Mouse (Mus musculus) MEL (cell line): ENCODE data around the gene Atxn2. TPM values are rescaled to one million over a fixed set of nuclear protein-coding genes. Genes with fewer than 3 reads are reported as not detected.

ENCODE experiments used
- DNase-seq: peaks from one replicate; pipeline ENCODE4 v3.0.0; 2011; ENCODE audit warnings: low read depth, low spot score
- H3K27ac ChIP-seq: 2 replicates; pipeline ENCODE4 v1.5.1; 2012; ENCODE audit warnings: low read depth, mild to moderate bottlenecking, control low read depth, low read length, moderate library complexity; ENCODE audit not compliant: control insufficient read depth
- H3K27me3 ChIP-seq, 2 experiments: fragments of 150-350 bp in 1 of 2; sonication (generic) in 1 of 2; 2 replicates each; pipeline ENCODE4 v1.6.1; 2012; ENCODE audit warnings: low read length in 2 of 2, mild to moderate bottlenecking in 2 of 2, improper control_type of control experiment in 1 of 2, moderate library complexity in 1 of 2; ENCODE audit not compliant: insufficient read depth in 2 of 2, control insufficient read depth in 1 of 2
- H3K36me3 ChIP-seq, 2 experiments: 2 replicates each; pipeline ENCODE4 v1.6.1; 2012 to 2014; ENCODE audit warnings: low read length in 2 of 2, improper control_type of control experiment in 1 of 2, inconsistent platforms in 1 of 2, mild to moderate bottlenecking in 1 of 2; ENCODE audit not compliant: insufficient read depth in 2 of 2, control insufficient read depth in 1 of 2
- H3K4me1 ChIP-seq, 2 experiments: fragments of 150-350 bp in 1 of 2; sonication (generic) in 1 of 2; 2 replicates each; pipeline ENCODE4 v1.6.1; 2012; ENCODE audit warnings: low read length in 2 of 2, improper control_type of control experiment in 1 of 2, mild to moderate bottlenecking in 1 of 2; ENCODE audit not compliant: insufficient read depth in 2 of 2, control insufficient read depth in 1 of 2
- H3K4me3 ChIP-seq, 2 experiments: fragments of 150-350 bp in 1 of 2; sonication (generic) in 1 of 2; 2 replicates each; pipeline ENCODE4 v1.5.1; 2012; ENCODE audit warnings: low read depth in 2 of 2, low read length in 2 of 2, mild to moderate bottlenecking in 2 of 2, moderate library complexity in 2 of 2, control low read depth in 1 of 2, improper control_type of control experiment in 1 of 2; ENCODE audit not compliant: control insufficient read depth in 1 of 2, insufficient read depth in 1 of 2
- H3K79me2 ChIP-seq: 2 replicates; pipeline ENCODE4 v1.6.1; 2012; ENCODE audit warnings: mild to moderate bottlenecking, low read length, moderate library complexity; ENCODE audit not compliant: control insufficient read depth, poor library complexity, insufficient read depth
- H3K9ac ChIP-seq: 2 replicates; pipeline ENCODE4 v1.6.1; 2012; ENCODE audit warnings: low read depth, mild to moderate bottlenecking, control low read depth, low read length, moderate library complexity; ENCODE audit not compliant: control insufficient read depth, poor library complexity, severe bottlenecking
- H3K9me3 ChIP-seq: fragments of 150-350 bp; sonication (generic); replicated peaks from 2 replicates; pipeline ENCODE4 v1.6.1; 2012; ENCODE audit warnings: mild to moderate bottlenecking, low read length, improper control_type of control experiment, moderate library complexity; ENCODE audit not compliant: insufficient read depth
- BHLHE40 ChIP-seq: IDR thresholded peaks from 2 replicates; pipeline ENCODE4 v1.6.1; 2012; ENCODE audit warnings: low read depth, mild to moderate bottlenecking, inconsistent platforms, low read length, improper control_type of control experiment, borderline replicate concordance
- ELF1 ChIP-seq: IDR thresholded peaks from 2 replicates; pipeline ENCODE4 v1.6.1; 2014; ENCODE audit warnings: low read depth, mild to moderate bottlenecking, inconsistent platforms, low read length, improper control_type of control experiment, moderate library complexity
- EP300 ChIP-seq, 2 experiments: IDR thresholded peaks; 2 replicates each; pipeline ENCODE4 v1.6.1; 2011; ENCODE audit warnings: improper control_type of control experiment in 2 of 2, low read length in 2 of 2, low read depth in 1 of 2, mild to moderate bottlenecking in 1 of 2
- GATA1 ChIP-seq: IDR thresholded peaks from 2 replicates; pipeline ENCODE4 v1.6.1; 2011; ENCODE audit warnings: low read depth, low read length, improper control_type of control experiment
- JUND ChIP-seq: IDR thresholded peaks from 2 replicates; pipeline ENCODE4 v1.6.1; 2011; ENCODE audit warnings: low read depth, mild to moderate bottlenecking, improper control_type of control experiment, low read length
- MAX ChIP-seq: IDR thresholded peaks from 2 replicates; pipeline ENCODE4 v1.6.1; 2011; ENCODE audit warnings: low read length, improper control_type of control experiment
- MAZ ChIP-seq: IDR thresholded peaks from 2 replicates; pipeline ENCODE4 v1.6.1; 2012; ENCODE audit warnings: low read depth, mild to moderate bottlenecking, inconsistent platforms, low read length, improper control_type of control experiment
- MXI1 ChIP-seq: IDR thresholded peaks from 2 replicates; pipeline ENCODE4 v1.6.1; 2011; ENCODE audit warnings: mild to moderate bottlenecking, low read depth, low read length, improper control_type of control experiment
- MYB ChIP-seq: IDR thresholded peaks from 2 replicates; pipeline ENCODE4 v1.6.1; 2011; ENCODE audit warnings: mild to moderate bottlenecking, low read depth, low read length, improper control_type of control experiment
- MYC ChIP-seq: IDR thresholded peaks from 2 replicates; pipeline ENCODE4 v1.6.1; 2011; ENCODE audit warnings: low read depth, mild to moderate bottlenecking, low read length, improper control_type of control experiment, moderate library complexity
- NRF1 ChIP-seq: IDR thresholded peaks from 2 replicates; pipeline ENCODE4 v1.6.1; 2014; ENCODE audit warnings: low read depth, mild to moderate bottlenecking, inconsistent platforms, low read length, improper control_type of control experiment, moderate library complexity; ENCODE audit not compliant: poor library complexity, insufficient read depth, severe bottlenecking
- POLR2A ChIP-seq, 2 experiments: IDR thresholded peaks; 2 replicates each; pipeline ENCODE4 v1.6.1; 2011 to 2012; ENCODE audit warnings: low read length in 2 of 2, mild to moderate bottlenecking in 2 of 2, control low read depth in 1 of 2, improper control_type of control experiment in 1 of 2, low read depth in 1 of 2, moderate library complexity in 1 of 2; ENCODE audit not compliant: control insufficient read depth in 1 of 2, insufficient read depth in 1 of 2, poor library complexity in 1 of 2
- POLR2AphosphoS2 ChIP-seq: IDR thresholded peaks from 2 replicates; pipeline ENCODE4 v1.6.1; 2011; ENCODE audit warnings: low read length, improper control_type of control experiment
- RAD21 ChIP-seq: IDR thresholded peaks from 2 replicates; pipeline ENCODE4 v1.6.1; 2011; ENCODE audit warnings: mild to moderate bottlenecking, low read depth, low read length, improper control_type of control experiment
- SIN3A ChIP-seq: IDR thresholded peaks from 2 replicates; pipeline ENCODE4 v1.6.1; 2012; ENCODE audit warnings: low read length, improper control_type of control experiment, inconsistent platforms
- SMC3 ChIP-seq: IDR thresholded peaks from 2 replicates; pipeline ENCODE4 v1.6.1; 2011; ENCODE audit warnings: low read depth, low read length, improper control_type of control experiment
- TAL1 ChIP-seq: IDR thresholded peaks from 2 replicates; pipeline ENCODE4 v1.6.1; 2012; ENCODE audit warnings: mild to moderate bottlenecking, inconsistent platforms, low read length, moderate library complexity, mixed read lengths
- TBP ChIP-seq: IDR thresholded peaks from 2 replicates; pipeline ENCODE4 v1.8.0; 2011; ENCODE audit warnings: low read depth, low read length, improper control_type of control experiment
- TCF12 ChIP-seq: IDR thresholded peaks from 2 replicates; pipeline ENCODE4 v1.6.1; 2014; ENCODE audit warnings: low read depth, mild to moderate bottlenecking, inconsistent platforms, low read length, improper control_type of control experiment, moderate library complexity
- UBTF ChIP-seq: IDR thresholded peaks from 2 replicates; pipeline ENCODE4 v1.6.1; 2012; ENCODE audit warnings: low read depth, mild to moderate bottlenecking, inconsistent platforms, low read length, improper control_type of control experiment, moderate library complexity, borderline replicate concordance; ENCODE audit not compliant: insufficient read depth
- USF1 ChIP-seq: IDR thresholded peaks from 2 replicates; pipeline ENCODE4 v1.6.1; 2014; ENCODE audit warnings: low read depth, mild to moderate bottlenecking, inconsistent platforms, low read length, improper control_type of control experiment, moderate library complexity
- USF2 ChIP-seq, 2 experiments: IDR thresholded peaks; 2 replicates each; pipeline ENCODE4 v1.6.1; 2011 to 2012; ENCODE audit warnings: improper control_type of control experiment in 2 of 2, low read length in 2 of 2, borderline replicate concordance in 1 of 2, inconsistent platforms in 1 of 2, low read depth in 1 of 2, mild to moderate bottlenecking in 1 of 2; ENCODE audit not compliant: insufficient read depth in 1 of 2
- polyA plus RNA-seq, 2 experiments: library from polyadenylated mRNA; stranded (reverse) in 1 of 2; unstranded in 1 of 2; fragments of >175 nt in 1 of 2; fragments of >200 nt in 1 of 2; gene quantifications; 2 replicates each; pipeline versions ENCODE4 v1.2.1 to v1.2.4; 2012; ENCODE audit warnings: low replicate concordance in 2 of 2, low read depth in 1 of 2; ENCODE audit not compliant: insufficient read length in 2 of 2, insufficient read depth in 1 of 2, missing spikeins in 1 of 2
- total RNA-seq: library from RNA; depleted of rRNA; stranded (reverse); fragments of 300-350 nt; gene quantifications from 2 replicates; pipeline ENCODE4 v1.2.3, GENCODE M21; 2012

Gene Atxn2
- total and polyA plus RNA-seq, 3 experiments, result 16.3 to 476 (median 85.4) TPM

DNA sequence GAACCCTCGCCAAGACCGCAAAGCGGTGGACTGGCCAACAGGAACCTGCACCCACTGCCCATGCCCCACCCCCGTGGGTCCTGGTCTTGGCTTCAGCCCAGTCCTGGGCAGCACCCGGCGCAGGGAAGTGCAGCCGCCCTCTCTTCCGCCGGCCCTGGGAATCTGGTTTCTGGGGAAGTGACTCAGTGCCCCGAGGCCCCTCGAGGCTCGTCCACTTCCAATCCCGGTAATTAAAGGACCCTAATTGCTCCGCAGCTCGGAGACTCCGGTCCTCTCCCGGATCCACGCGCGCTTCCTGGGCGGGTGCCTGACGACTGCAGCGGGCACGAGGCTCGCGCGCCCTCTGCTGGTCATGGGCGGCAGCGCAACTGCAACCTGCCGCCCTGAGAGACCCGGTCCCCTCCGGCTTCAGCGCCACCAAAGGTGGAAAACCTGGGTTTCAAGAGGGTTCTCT is 131.6 kb downstream of the Atxn2 start (continued):
- no peak for TF ChIP-seq TCF12
- peak; percentile 69 for TF ChIP-seq SMC3

DNA sequence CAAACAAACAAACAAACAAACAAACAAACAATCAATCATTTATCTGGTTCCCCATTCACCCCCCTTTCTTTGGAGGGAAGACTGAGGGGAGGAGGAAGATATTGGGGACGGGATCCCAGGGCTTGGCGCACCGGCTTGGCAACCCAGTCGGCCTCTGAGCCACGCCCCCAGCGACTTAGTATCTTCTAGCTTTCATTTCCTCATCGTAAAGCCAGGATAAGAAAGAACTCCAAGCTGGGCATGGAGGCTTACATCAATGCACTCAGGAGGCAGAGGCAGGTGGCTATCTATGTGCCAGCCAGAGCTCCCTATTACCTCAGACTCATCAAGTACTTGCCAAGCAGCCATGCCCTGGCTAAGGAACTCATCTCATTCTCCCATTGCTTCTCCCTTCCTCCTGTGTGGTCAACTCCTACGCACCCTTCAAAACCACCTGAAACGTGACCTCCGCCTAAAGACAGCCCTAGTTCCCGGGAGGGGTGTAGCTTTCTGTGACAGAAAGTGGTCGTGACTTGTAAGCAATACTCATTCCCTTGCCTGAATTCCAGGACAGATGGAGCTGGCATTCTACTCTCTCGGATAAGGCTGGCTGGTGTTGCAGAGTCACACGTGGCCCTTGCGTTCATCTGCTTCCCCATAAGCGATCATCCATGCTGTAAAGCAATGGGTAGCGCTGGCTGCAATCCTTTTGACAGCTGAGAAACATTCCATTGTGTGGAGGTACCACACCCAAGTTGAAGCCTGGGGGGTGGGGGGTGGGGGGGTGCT is 132.2 kb downstream of the Atxn2 start:
- TF ChIP-seq SIN3A (peak; percentile 42; the same call in 1 of the 2 replicates), TAL1 (0 out of 2 replicates have a peak, but pooled peaks have one; percentile 12), EP300 (IDR thresholded peaks at IDR 0.05; ENCODE audit: low read depth in 1 of 2, low read length in 2 of 2) (0 out of 4 replicates have a peak, but pooled peaks of 1 of the 2 experiments have one; percentile 19), JUND (no peak), MXI1 (peak; percentile 71; the same call in 1 of the 2 replicates), BHLHE40 (peak; percentile 79), MYC (0 out of 2 replicates have a peak, but pooled peaks have one; percentile 53), MAX (peak; percentile 70; the same call in 1 of the 2 replicates), USF1 (peak; percentile 8; the same call in 1 of the 2 replicates), SMC3 (no peak)
- H3K4me3 ChIP-seq, result peak overlapping the region; percentile 63 to 83
- H3K79me2 ChIP-seq, result no peaks in the 10 kb centered on the region; the same call in 1 of the 2 replicates
- H3K36me3 ChIP-seq, result peaks cover 0 to 3% of the 10 kb centered on the region in 2 experiments; a peak in 1 of 4 replicates
- no peaks in the 10 kb centered on the region for H3K9me3 ChIP-seq
- H3K9ac ChIP-seq, result peak overlapping the region; percentile 61
- no peaks in the 10 kb centered on the region for H3K27me3 ChIP-seq
- DNase-seq, result peak; percentile 87
- H3K27ac ChIP-seq, result no peak overlapping the region
- H3K4me1 ChIP-seq, result peaks cover 0 to 19% of the 10 kb centered on the region in 2 experiments; a peak in 2 of 4 replicates

DNA sequence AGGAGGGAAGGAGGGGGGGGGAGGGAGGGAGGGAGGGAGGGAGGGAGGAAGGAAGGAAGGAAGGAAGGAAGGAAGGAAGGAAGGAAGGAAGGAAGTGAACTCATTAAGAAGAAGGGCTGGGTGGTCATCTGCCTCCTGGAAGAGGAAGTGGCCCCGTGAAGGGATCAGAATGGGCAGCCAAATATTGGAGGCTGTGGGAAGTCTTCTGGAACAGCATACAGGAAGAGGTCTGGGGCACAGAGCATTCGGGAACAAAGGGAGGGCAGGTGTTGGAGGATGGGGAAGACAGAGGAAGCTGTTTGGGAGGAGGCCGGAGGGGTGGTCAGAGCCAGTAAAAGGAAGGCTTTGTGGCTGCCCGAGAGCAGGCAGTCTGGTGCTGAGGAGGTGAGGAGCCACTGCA is 134.2 kb downstream of the Atxn2 start:
- DNase-seq, result no peak
- no peaks in the 10 kb centered on the region for H3K9me3 ChIP-seq
- H3K27ac ChIP-seq, result no peak overlapping the region
- H3K4me1 ChIP-seq, result peaks cover 0 to 15% of the 10 kb centered on the region in 2 experiments; a peak in 2 of 4 replicates
- no peak for TF ChIP-seq UBTF
- no peak for TF ChIP-seq GATA1
- no peak for TF ChIP-seq NRF1
- TF ChIP-seq POLR2A (IDR thresholded peaks at IDR 0.05; ENCODE audit: control insufficient read depth in 1 of 2, insufficient read depth in 1 of 2, low read depth in 1 of 2, low read length in 2 of 2, poor library complexity in 1 of 2), result no peak
- TF ChIP-seq RAD21, result no peak
- no peak for TF ChIP-seq MAZ
- TF ChIP-seq TBP, result no peak
- no peak for TF ChIP-seq MYB
- no peak for TF ChIP-seq BHLHE40
- no peak for TF ChIP-seq POLR2AphosphoS2
- no peak for TF ChIP-seq ELF1
- TF ChIP-seq USF2 (IDR thresholded peaks at IDR 0.05; ENCODE audit: borderline replicate concordance in 1 of 2, insufficient read depth in 1 of 2, low read depth in 1 of 2, low read length in 2 of 2), result no peak
- H3K79me2 ChIP-seq, result peaks cover 3% of the 10 kb centered on the region; the same call in 1 of the 2 replicates
- no peak overlapping the region for H3K9ac ChIP-seq
- peaks cover 0 to 4% of the 10 kb centered on the region in 2 experiments; a peak in 1 of 4 replicates for H3K36me3 ChIP-seq
- no peak overlapping the region for H3K4me3 ChIP-seq
- no peaks in the 10 kb centered on the region for H3K27me3 ChIP-seq
